Mouse (Mus musculus): ENCODE measurements around the gene Zbtb16.

GRCm38 (mm10) chr9:48649098-48649766 is 186.8 kb downstream of the Zbtb16 start:
- TF ChIP-seq EP300 (IDR thresholded peaks at IDR 0.05; ENCODE audit: low read depth) (peak; percentile 76), CTCF (IDR thresholded peaks at IDR 0.05; ENCODE audit: low read depth) (no peak)
